Mouse (Mus musculus): ENCODE results near the gene Nadsyn1. TPM values are rescaled to one million over a fixed set of nuclear protein-coding genes. Genes with fewer than 3 reads are reported as not detected.
A peak's percentile ranks its signal among the peaks of the same experiment; 100 is the strongest.

Nadsyn1 gene
- polyA plus RNA-seq, 1 experiment, result 11.3 TPM

- DNase-seq (ENCODE audit: low spot score), result no peak
Observed at GRCm38 (mm10) chr7:143805199-143805624, 17.4 kb downstream of the Nadsyn1 start.

- DNase-seq (ENCODE audit: low spot score), result no peak
Observed at GRCm38 (mm10) chr7:143801195-143802065, 21.2 kb downstream of the Nadsyn1 start.

GRCm38 (mm10) chr7:143800770-143801169, 21.9 kb downstream of the Nadsyn1 start:
- no peak for DNase-seq (ENCODE audit: low spot score)

- no peak for DNase-seq (ENCODE audit: low spot score)
Observed at GRCm38 (mm10) chr7:143798783-143799182, 23.9 kb downstream of the Nadsyn1 start.

GRCm38 (mm10) chr7:143793121-143793520, 29.5 kb downstream of the Nadsyn1 start:
- DNase-seq (ENCODE audit: low spot score), result no peak

- DNase-seq (ENCODE audit: low spot score), result no peak
Observed at GRCm38 (mm10) chr7:143792336-143792985, 30.2 kb downstream of the Nadsyn1 start.

- DNase-seq (ENCODE audit: low spot score), result peak; percentile 57
Observed at GRCm38 (mm10) chr7:143783996-143784829, 38.4 kb downstream of the Nadsyn1 start, which contains the start of gene Mrgpre. Gene Mrgpre, minus strand, starts transcription at chr7:143784500.

GRCm38 (mm10) chr7:143783378-143783995, 39.2 kb downstream of the Nadsyn1 start:
- no peak for DNase-seq (ENCODE audit: low spot score)

GRCm38 (mm10) chr7:143777375-143777774, 45.3 kb downstream of the Nadsyn1 start:
- no peak for DNase-seq (ENCODE audit: low spot score)

- no peak for DNase-seq (ENCODE audit: low spot score)
Observed at GRCm38 (mm10) chr7:143776137-143776536, 46.5 kb downstream of the Nadsyn1 start.

- no peak for DNase-seq (ENCODE audit: low spot score)
Observed at GRCm38 (mm10) chr7:143769461-143769860, 53.2 kb downstream of the Nadsyn1 start.

GRCm38 (mm10) chr7:143768267-143768666, 54.4 kb downstream of the Nadsyn1 start:
- no peak for DNase-seq (ENCODE audit: low spot score)

GRCm38 (mm10) chr7:143766893-143767292, 55.8 kb downstream of the Nadsyn1 start, which contains the start of gene Mrgprg:
Gene Mrgprg, minus strand, starts transcription at chr7:143766993.
- no peak for DNase-seq (ENCODE audit: low spot score)

GRCm38 (mm10) chr7:143764876-143765530, 57.6 kb downstream of the Nadsyn1 start:
- no peak for DNase-seq (ENCODE audit: low spot score)

GRCm38 (mm10) chr7:143763794-143764193, 58.9 kb downstream of the Nadsyn1 start:
- DNase-seq (ENCODE audit: low spot score), result no peak

GRCm38 (mm10) chr7:143758956-143759355, 63.7 kb downstream of the Nadsyn1 start:
- no peak for DNase-seq (ENCODE audit: low spot score)

- DNase-seq (ENCODE audit: low spot score), result no peak
Observed at GRCm38 (mm10) chr7:143757696-143758095, 65.0 kb downstream of the Nadsyn1 start.

- peak; percentile 56 for DNase-seq (ENCODE audit: low spot score)
Observed at GRCm38 (mm10) chr7:143757027-143757390, 65.6 kb downstream of the Nadsyn1 start.

GRCm38 (mm10) chr7:143756125-143757026, 66.3 kb downstream of the Nadsyn1 start, which contains the start of gene Osbpl5:
Gene Osbpl5, minus strand, starts transcription at chr7:143756985.
- DNase-seq (ENCODE audit: low spot score), result no peak

Data from urinary bladder, adult 2 months (tissue).